Mouse (Mus musculus) frontal cortex, adult (tissue): ENCODE results near the gene Zranb2.

Experiments
- ATAC-seq: cut with Nextera tagmentation; 2 replicates; pipeline ENCODE4 v1.9.2; 2017; ENCODE audit warnings: mild to moderate bottlenecking, moderate library complexity, mixed read lengths; ENCODE audit not compliant: low TSS enrichment

Gene Zranb2

DNA sequence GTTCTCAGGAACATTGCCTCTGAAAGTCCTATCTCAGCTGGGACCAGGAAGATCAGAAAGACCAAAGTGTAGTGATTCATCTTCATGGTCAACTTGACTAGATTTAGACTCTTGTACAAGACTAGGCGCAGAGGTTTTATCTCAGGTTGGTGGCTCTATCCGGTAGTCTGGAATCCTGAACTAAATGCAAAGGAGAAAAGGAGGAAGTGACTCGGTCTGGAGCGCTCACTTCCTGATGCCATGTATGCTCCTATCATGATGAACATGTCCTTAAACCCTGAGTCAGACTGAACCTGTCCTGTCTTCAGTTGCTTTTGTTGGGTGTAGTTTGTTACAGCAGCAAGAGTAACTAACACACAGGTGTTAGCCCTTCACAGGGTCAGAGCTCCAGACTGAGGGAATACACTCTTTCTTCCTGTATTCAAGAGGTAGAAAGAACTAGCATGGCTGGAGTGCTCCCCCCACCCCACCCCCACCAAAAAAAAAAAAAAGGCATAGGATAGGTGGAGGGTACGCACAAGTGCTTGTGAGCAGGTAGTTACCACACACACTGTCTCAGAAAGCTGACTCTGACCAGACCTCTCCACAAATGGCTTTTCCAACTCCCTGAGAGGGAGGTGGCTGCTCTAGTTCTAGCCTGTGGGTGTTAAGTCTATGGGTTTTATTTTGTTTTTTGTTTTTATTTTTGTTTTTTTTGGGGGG, 44.7 kb downstream of the Zranb2 start:
- ATAC-seq, result no peak

DNA sequence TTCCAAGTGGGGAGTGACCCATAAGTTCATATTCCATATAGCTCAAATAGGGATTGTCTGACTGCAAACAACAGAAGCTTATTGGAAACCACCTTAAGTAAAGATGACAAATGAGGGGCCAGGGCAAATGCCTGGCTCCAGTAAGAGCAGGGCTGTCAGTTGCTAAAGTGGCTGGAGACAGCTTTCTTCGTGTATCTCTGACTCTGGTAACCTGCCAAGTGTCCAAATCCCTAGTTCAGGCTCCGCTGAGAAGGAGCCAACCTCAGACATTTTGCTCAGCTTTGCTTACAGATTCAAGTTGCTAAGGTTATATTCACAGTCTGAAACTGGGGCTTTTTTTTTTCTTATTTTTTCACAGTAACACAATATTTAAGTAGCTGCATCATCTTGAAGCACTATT, 45.4 kb downstream of the Zranb2 start:
- ATAC-seq, result no peak

DNA sequence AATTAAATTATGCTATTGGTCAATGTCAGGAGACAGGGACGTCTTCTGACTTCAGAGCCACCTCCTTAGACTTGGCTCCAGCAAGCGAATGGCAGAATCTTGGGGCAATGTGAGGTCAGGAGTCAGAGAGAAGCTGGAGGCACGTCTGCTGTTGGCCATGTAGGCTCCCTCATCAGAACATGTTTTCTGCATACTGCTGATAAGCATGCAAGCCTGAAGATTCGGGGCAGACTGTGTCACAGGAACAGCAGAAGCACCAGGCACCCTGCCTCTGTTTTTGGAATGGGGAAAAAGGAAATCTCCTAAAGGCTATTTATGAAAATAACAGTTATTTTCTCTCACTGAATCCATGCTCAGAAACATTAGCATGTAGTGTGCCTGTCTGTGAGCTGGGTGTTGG, 46.3 kb downstream of the Zranb2 start:
- ATAC-seq, result no peak

DNA sequence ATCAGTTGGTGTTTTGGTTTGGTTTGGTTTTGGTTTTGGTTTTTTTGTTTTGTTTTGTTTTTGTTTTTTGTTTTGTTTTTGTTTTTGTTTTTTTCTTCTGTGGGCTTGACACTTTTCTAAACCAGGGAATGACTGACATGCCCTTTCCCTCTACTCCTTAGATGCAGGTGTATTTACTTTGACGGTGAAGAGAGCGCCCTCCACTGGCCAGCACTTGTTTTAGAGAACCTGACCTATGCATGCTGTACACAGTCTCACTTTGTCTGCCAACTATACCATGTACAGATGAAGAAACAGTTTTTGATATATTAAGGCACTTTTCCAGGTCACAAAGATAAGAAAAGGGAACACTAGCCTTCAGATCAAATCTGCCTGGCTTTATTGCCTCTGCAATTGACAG, 47.8 kb downstream of the Zranb2 start:
- ATAC-seq, result no peak

DNA sequence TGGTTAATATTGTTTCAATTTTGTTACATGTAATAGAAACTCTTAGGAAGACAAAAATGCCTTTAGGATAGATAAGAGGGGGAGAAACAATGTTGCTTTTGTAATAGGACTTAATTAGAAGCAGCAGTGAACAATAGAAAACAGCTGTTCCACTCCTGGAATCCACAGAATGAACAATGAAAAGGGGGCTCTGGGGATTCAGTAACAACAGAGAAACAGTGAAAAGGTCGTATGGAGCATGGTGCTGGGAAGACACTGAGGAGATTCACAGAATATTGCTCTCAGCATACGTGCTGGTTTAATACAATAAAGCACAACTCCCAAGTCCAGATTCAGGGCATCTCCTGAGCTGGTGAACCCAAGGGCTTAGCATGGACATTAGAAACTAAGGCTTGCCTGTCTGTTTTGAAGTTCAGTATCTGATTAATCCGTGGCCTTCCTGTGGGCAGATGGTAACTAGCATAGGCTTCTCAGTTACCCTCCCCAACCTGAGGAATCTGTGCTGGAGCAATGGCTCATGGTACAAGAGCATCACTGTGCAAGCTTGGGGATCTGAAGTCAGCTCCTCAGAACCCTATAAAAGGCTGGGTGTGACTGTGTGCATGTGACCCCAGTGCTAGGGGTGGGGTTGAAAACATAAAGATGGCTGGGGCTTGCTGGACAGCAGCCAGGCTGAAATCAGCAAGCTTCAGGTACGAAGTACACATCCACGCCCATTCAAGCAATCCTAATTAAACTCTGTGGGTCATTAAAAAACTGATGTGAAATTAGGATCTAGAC, 48.9 kb downstream of the Zranb2 start:
- ATAC-seq, result no peak

DNA sequence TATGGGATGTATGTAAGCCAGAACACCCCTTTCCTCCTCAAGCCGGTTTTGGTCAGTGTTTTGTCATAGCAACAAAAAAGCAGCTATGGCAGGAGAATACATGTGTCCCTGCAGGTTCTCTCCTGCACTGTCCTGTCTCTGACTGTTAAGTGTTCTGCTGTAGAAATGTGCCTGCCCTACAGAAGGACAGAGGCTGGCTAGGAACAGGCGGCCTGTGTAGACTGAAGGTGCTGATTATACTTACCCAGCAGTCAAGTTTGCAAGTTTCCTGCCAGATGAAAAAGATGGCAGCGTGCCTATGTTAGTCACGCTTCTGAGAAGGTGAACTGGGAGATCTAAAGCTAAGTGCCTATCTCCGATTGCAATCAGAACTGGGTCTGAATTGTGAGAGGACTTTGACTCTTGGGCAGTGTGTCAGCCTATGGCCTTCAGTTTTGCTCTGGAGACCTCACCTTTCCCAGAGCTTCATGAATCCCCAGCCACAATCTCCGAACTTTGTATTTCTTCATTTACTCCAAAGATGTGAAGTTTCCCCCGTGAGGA, 63.9 kb downstream of the Zranb2 start:
- ATAC-seq, result peak; percentile 52
